Mouse (Mus musculus): Measurements from ENCODE around the gene Lypd6b. TPM values are rescaled to one million over a fixed set of nuclear protein-coding genes. Genes with fewer than 3 reads are reported as not detected.

Lypd6b gene
- total RNA-seq, 2 experiments from 2014 or later: 0.86 TPM; not detected in 1

DNA sequence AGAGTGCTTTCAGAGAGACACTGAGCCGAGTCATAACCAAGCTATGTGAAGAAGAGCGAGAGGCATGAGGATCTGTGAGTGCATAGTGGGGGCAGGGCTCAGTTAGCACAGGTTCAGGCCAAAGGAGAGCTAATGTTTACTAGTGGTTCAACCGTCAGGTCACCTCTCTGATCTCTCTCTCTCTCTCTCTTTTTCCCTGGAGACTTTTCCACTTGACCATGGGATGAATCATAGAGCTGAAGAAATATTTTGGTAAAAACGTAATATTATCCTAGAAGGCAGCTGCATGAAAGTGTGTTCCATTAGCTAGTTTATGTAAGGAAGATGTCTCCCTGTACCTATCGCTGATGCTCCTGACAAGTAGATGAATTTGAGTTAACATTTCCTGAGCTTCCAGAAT, 30.6 kb downstream of the Lypd6b start:
- no peak for DNase-seq

DNA sequence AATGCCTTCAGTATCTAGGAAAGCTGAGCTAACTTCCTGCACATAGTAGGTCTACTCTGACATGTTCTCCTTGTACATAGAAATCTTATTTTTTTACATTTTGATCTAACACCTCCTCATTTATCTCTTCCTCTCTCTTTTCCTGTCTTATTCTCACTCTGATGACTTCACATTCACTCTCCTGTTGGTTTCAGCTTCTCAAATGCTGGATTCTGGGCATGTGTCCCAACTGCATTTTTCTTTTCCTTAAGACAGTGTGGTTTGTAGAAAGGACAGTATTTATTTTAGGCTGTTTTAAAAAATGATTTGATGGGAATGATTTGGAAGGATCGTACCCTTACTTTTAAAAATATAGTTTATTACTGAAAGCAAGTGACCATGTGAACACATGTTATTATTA, 34.8 kb downstream of the Lypd6b start:
- no peak for DNase-seq

DNA sequence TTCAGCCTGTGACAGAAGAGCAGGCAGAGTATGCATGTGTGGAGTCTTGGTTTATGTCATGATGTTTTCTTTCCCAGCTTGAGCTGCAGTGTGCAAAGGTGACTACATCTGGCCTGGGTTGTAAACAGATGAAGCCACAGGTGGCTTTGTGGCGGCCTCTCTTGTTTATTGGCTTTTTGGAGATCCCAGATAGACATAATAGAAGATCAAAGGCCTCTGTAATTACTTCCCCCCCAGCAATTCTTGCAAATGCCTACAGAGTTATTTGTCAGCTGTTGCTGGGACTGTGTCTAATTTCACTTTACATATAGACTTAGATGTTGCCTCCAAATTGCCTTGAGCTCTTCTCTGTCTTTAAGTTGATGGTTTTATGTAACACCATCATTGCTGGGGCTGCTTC, 38.1 kb downstream of the Lypd6b start:
- no peak for DNase-seq

DNA sequence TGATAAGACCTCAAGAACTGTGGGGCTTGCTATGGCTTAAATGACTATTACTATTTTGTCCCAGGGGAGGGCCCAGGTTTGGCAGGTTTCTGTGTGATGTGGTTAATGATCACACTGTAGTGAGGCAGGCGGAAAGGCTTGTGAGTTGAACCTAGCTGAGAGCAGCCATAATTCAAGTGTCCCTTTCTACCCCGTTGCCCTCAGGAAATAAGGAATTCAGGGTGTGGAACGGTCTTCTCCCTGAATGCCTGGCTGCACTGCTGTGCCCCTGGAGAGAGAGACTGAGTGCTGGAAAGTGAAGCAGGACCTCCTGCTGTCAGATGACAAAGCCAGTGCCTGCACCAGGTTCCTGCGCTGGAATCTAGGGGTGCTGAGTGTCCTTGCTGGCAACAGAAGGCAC, 40.3 kb downstream of the Lypd6b start:
- DNase-seq: no peak

DNA sequence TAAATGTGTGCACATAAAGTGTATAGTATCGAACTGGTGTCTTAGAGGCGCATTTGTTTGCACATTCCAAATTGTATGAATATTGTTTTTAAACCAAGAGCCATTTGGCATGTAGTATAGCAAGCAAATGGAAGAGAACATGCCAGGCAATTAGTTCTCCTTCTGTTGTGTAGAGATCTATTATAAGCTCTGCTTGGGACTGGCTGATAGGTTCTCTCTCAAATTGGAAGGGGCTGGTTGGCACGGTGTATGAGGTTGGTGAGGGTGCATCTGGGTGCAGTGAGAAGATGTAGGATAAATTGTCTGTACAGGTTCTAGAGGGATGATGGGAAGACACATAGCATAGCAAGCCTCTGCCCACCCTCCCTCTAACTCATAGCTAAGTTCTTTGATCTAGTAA, 42.9 kb downstream of the Lypd6b start:
- DNase-seq: no peak

DNA sequence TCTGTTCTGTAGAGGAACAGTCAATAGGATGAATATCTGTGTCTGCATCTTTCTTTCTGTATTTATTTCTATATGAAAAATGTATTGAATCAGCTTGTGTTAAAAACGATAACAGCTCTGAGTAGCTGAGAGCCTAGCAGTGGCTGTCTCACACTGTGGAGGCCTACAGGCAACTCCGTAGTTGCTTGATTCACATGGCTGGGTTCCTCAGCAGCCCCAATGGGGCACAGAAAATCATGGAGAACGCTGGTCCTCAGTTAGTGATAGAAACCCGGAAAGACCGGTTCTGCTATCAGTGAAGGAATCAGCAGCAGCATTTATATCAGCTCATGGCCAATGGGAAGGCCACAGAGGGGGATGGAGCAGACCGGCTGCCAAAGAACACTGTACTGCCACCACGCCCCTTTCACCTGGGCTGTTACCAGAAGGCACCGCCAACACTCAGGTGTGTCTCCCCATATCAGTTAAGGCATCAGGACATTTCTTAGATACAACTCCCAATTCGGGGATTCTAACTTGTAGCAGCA, 44.9 kb downstream of the Lypd6b start:
- DNase-seq: no peak

DNA sequence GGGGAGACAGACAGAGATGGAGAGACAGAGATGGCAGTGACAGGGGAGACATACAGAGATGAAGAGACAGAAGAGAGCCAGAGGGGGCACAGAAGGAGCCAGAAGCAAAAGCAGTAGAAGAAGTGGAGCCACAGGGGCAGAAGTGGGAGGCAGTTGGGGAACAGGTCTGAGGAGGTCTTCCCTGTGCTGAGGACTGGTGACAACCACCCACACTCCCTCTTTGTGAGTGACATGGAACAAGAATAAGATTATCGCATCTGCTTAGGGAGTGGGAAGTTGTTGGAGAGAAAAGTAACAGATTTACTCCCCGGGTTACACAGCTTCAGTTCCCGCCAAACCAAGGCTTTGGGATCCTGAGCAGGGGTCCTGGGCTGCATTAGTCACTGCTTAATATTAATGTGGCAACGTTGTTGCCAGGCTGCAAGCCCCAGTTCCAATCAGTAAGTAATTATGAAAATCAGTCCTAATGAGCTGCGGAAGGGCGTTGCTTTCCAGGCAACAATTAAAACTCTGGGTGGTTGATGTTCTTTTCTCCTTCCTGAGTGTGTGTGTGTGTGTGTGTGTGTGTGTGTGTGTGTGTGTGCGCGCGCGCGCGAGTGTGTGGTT, 50.1 kb downstream of the Lypd6b start:
- no peak for DNase-seq

DNA sequence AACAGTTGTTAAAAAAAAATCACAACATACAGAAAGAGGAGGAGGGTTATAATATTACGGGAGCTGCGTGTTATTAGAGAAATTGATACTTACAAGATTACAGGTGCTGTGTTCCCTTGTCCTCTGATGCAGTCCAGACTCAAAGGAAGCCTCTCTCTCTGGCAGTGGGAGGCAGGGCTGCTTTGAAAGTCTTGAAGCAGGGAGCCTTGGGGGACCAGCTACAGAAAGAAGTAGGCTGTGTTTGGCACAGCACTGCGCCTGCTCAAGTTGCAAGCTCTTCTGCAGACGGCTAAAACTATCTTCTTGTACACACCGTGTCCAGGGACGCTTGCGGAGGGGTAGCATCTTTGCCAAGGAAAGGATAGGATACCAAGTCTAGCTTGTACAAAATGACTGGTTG, 51.1 kb downstream of the Lypd6b start:
- DNase-seq: no peak

DNA sequence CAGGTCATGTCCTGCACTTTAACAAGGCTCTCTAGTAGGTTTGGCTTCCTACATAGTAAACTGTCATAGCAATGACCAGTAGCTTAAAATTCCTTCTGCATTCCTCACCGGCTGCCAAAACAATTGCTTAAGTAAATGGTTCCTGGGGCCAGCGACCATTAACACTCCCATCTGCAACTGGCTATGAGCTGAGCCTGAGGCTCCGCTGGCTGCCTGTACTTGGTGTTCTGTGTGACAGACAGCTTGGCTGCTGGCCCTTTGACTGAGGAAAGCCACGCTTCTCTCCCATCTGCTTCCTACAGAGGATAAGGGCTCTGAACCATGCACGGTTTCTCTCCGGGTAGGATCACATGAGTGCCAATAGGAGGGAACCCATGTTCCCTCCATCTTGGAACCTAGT, 53.1 kb downstream of the Lypd6b start:
- DNase-seq: peak; percentile 23 to 39

DNA sequence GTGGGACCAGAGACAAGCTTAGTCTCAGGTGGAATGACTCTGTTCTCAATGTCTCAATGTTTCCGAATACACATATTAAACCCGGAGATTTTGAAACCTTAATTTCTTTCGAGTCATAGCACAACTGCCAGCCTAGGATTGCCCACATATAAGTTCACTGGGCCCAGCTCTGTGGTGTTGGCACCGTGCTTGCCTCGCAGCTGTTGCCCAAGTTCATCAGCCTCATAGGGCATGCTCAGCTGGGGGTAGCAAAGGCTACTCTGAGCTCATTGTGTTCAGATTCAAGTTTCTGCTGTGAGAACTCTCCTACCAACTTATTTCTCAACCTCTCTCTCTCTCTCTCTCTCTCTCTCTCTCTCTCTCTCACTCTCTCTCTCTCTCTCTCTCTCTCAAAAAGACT, 53.6 kb downstream of the Lypd6b start:
- DNase-seq: no peak

DNA sequence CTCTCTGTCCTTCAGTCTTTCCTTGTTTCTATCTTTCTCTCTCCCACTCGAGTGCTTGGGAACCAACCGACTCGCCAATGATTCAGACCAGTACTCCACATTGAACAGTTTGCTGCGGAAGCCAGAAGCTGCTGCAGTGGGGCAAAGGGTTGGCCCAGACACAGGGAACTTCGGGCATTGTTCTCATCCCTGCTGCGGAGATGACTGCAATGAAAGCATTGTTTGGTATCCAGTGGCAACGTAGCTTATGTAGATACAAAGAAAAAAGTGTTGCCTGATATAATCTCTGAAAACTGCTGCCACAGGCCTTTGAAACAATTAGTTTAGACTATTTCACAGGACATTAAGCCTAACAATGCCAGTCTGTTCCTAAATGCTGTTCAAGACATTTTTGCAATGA, 57.6 kb downstream of the Lypd6b start:
- no peak for DNase-seq

DNA sequence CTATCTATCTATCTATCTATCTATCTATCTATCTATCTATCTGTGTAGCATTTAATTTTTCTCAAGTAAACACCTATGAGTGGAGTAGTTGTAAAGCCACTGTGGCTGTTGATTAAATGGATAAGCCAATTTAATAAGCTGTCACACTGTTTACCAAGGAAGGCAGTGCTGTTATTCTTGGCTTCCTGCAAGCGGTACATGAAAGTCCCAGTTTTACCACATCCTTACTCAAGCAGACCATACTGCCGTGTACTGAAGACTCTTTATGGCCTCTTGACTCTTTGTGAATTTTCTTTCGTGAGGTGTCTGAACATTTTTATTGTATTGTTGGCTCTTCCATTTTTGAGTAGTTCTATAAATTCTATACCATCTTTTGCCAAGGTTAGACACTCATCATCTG, 58.6 kb downstream of the Lypd6b start:
- no peak for DNase-seq

DNA sequence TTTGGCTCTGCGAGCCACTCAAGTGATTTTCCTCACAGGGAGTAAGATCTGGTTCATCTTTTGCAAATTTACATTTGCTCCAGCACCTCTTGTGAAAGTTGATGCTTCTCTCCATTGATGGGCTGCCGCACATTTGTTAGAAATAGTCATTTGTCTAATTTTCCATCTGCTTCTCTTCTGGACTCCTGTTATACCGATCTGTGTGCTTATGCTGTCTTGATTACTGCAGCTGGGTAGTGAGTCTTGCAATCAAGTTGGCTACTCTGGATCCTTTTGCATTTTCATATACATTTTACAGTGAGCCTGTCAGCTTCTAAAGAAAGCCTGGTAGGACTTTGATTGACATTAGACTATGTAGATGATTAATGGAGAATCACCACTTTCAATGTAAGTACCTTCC, 59.4 kb downstream of the Lypd6b start:
- no peak for DNase-seq

DNA sequence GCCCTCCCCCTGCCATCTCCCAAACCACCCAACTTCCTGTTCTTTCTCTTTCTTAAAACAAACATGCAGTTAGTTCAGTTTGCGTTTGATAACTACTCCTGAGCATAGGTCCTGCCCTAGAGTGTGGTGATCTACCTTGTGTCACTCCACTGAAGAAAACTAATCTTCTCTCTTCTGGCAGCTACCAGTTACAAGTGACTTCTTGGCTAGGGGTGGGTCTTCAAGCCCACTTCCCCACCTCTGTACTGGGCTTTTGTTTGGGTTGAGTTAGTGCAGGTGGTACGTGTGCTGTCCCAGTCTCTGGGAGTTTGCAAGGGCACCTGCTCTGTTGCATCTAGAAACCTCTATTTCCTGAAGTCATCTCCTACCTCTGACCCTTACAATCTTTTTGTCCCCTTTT, 60.3 kb downstream of the Lypd6b start:
- no peak for DNase-seq

DNA sequence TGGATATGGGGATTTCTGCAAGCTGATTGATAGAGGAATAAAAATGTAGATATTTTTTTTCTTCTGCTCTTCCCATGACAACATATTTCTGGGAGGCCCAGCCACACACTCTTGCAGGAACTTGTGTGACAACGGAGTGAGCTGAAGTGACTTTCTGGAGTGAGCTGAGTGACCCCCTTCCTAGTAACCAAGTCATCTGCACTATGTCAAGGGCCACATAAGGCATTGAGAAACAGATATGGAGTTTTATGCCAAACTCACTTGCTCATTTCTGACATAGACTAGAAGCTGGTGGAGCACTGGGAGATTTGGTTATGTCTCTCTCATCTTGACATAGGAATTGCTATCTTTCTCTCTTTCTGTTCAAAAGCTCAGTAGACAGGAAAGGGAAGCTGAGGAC, 62.3 kb downstream of the Lypd6b start:
- DNase-seq: no peak

DNA sequence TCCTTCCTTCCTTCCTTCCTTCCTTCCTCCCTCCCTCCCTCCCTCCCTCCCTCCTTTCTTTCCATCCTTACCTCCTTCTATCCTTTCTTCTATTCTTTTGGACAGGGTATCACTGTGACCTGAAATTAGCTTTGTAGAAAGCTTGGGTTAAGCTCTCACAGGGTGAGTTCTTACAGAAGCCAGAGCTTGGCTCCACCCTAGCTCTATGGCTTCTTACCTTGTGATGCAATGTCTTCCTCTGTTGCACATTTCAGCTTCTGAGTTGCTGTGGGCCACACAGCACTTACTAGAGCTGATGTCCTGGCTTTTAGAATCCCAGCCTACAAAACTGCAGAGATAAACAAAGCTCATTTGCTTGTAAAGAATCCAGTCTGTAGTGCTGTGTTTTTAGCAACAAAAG, 64.5 kb downstream of the Lypd6b start:
- no peak for DNase-seq

DNA sequence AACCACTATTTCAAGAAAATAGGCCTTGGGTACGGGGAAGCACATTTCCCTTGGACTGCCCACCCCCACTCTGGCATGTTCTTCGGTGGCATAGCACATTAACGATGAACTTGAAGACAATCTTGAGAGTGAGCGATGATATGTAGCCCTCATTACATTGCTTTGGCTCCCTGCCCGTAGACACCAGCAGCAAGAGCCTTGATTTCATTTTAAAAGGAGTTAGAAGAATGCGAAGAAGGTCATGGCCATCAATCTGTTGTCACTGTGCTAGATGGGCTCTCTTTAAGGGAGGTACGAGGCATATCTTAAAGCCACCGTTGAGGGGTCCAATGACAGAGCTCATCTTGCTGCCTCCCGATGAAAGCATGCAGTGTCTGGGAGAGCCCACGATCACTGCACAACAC, 68.7 kb downstream of the Lypd6b start:
- peak; percentile 39 to 48 for DNase-seq

DNA sequence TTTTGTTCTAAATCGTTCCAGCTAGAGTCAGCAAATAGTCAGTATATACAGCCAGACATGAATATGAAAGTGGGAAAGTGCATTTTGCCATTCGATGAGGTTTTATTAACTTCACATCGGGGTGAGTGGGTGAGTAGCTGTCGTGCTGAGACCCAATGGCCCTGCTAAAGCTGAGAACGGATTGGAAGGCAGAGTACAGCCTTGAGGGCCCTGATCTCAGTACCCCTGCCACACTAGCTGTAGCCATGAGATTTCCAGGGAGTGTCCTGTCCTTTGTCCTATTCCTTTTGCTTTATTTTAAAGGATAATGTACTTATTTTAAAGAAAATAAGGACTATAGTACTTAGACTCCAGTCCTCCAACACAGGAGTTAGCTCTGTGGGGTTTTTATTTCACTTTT, 69.1 kb downstream of the Lypd6b start:
- no peak for DNase-seq

DNA sequence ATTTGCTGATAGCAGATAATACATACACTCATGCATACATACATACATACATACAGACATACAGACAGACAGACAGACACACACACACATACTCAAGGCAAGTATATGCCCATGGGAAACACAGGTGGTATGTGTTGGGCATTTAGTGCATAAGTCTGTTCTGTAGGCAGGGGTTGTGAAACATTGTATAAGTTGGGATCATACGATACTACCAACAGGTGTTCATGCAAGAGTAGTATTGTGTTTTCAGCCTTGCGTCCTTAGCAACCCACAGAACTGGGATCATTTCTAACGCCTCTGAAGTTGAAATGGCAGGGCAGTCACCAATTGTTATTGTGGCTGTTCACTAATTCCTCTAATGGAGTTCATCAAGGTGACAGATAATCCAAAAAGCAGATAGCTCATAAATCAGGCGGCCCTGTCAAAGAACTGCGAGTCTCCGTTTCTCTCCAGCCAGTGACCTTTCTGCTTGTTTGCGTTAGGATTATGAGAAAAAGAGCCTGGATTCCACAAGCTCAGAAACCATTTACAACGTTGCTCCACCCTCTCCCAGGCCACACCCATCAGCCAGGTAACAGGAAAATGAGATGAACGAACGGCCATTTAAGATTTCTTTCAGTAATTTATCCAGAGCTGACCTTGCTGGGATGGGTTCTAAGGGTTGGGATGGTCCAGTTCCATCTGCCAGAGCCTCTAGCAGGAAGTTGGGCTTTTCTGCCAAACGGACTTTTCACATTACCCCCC, 72.9 kb downstream of the Lypd6b start:
- DNase-seq: no peak

DNA sequence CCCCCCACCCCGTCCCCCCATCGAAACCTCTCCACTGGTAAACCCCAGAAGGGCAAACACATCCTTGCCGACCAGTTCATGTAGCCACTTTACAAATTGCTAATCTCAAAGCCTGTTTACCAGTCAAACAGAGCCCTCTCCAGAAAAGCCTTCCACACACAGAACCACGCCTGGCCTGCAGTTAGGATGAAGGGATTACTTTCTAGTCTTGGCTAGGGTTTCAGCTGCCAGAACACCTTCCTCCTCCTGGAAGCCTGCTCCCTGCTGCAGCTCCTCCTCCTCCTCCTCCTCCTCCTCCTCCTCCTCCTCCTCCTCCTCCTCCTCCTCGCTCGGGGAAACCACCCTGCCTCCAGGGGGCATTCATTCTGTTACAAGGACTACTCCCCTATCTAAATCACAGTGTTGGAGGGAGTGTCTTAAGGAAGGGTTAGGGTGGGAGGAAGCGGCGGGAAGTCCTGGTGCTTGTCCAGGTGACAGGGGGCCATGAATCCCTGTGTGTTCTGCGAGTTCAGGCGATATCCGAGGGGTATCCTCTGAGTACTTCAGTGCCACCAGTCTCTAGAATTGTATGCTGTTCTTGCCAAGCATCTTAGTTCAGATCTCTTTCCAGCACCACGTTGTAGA, 73.6 kb downstream of the Lypd6b start:
- DNase-seq: no peak

DNA sequence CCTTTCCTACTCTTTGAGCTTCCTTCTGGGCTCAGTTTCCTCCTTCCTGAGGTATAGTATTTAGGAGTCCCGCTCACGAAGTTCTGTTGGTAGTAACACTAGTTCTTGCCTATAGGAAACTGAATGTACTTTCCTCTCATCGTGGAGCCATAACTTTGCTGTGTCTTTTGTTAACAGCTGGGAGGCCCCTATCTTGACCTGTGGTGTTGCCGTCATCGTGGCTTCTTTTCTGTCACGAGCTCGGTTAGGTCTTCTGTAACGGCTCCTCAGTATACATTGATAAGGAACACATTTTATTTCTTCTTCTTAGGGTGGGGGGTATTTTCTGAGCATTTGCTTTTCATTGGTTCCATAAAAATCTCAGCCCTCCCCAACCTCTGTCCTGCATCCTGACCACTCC, 74.2 kb downstream of the Lypd6b start:
- no peak for DNase-seq

DNA sequence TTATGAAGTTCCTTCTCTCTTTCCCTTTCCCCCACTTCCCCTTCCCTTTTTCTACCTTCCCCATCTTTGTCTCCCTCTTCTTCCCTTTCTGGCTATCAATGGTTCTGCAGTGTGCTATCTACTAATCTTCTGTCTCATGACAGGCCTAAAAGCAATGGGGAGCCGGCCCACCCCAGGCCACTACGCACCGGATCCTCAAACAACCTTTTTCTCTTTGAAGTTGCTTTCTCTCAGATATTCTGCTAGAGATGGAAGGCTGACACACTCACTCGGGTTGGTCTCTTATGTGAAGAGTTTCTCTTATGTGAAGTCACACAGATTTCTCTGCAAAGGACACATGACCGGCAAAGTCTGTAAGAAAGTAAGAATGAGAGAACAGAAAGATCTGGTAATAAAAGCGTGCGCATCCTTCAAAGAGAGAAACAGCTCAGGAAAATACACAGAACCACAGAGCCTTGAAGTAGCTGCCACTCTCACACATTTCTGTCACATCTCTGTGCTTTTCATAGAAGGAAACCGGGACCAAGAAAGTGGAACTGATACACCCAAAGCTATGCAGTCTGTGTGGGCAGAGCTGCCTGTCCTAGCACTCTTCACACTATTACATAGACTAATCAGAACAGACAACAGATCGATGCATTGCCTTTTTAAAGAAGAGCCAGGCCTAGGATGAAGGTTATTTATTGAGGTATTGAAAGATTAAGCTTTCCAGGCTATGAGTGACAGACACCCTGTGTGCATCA, 80.8 kb downstream of the Lypd6b start:
- DNase-seq: no peak

DNA sequence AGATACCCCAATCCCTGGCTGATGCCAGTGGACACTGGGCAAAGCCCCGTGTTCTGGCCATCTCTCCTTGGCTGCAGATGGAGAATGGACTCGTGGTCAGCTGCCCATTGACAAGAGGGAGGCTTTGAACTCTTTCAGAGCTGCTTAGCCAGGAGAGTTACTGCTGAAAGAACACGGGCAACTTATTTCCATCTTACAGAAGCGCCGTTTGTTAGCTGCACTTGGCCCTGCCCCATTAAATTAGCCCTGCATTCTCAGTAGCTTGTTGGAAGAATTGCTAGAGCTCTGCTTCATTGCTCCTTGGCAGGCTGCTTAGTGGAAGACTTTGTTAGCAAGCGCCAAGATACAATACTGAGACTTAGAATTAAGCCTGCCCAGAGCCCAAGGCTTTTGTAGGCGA, 81.6 kb downstream of the Lypd6b start:
- no peak for DNase-seq

Data from adrenal gland, postnatal 36 days (tissue).